Mouse (Mus musculus) liver, embryonic 16.5 days (tissue): ENCODE measurements around the gene Adgrb2. TPM values are rescaled to one million over a fixed set of nuclear protein-coding genes. Genes with fewer than 3 reads are reported as not detected.
A peak's percentile ranks its signal among the peaks of the same experiment; 100 is the strongest.

Experiments used
- ATAC-seq: fragments of 200-750 bp; cut with Nextera tagmentation; 2 replicates; pipeline ENCODE4 v1.8.0; 2017; ENCODE audit warnings: low read depth, mild to moderate bottlenecking, moderate number of reproducible peaks, moderate library complexity
- H3K27ac ChIP-seq: fragments of 300-500 bp; sonication (generic); 2 replicates; pipeline ENCODE4 v1.5.1; 2014; ENCODE audit warnings: mild to moderate bottlenecking, low read length
- H3K27me3 ChIP-seq: fragments of 300-500 bp; sonication (generic); 2 replicates; pipeline ENCODE4 v1.6.1; 2014; ENCODE audit warnings: low read depth, low read length, mixed read lengths; ENCODE audit not compliant: control insufficient read depth, insufficient read depth
- H3K36me3 ChIP-seq: fragments of 300-500 bp; sonication (generic); 2 replicates; pipeline ENCODE4 v1.6.1; 2014; ENCODE audit warnings: mild to moderate bottlenecking; ENCODE audit not compliant: control insufficient read depth, insufficient read depth
- H3K4me1 ChIP-seq: fragments of 300-500 bp; sonication (generic); 2 replicates; pipeline ENCODE4 v1.6.1; 2014; ENCODE audit warnings: low read depth, low read length, mixed read lengths; ENCODE audit not compliant: control insufficient read depth
- H3K4me2 ChIP-seq: fragments of 300-500 bp; sonication (generic); 2 replicates; pipeline ENCODE4 v1.6.1; 2014; ENCODE audit warnings: low read depth, low read length, mixed read lengths
- H3K4me3 ChIP-seq: fragments of 300-500 bp; sonication (generic); 2 replicates; pipeline ENCODE4 v1.5.1; 2014; ENCODE audit warnings: low read depth, mild to moderate bottlenecking, low read length
- H3K9ac ChIP-seq: fragments of 300-500 bp; sonication (generic); 2 replicates; pipeline ENCODE4 v1.6.1; 2014; ENCODE audit warnings: low read depth, low read length
- H3K9me3 ChIP-seq: fragments of 300-500 bp; sonication (generic); replicated peaks from 2 replicates; pipeline ENCODE4 v1.6.1; 2016; ENCODE audit warnings: low read length; ENCODE audit not compliant: control insufficient read depth
- WGBS: fragments of 180-500 bp; shearing (Covaris S2); extraction: QIAGEN DNeasy Blood & Tissue Kit; methylation state at CpG from one replicate; pipeline ENCODE4 v1.1.7; 2014; ENCODE audit not compliant: insufficient replicate concordance; 5-methylcytosine and 5-hydroxymethylcytosine counted together
- polyA plus RNA-seq: library from polyadenylated mRNA; unstranded; fragments of >200 nt; fragmentation: Nextera tagmentation; extraction: Ambion mirVana; gene quantifications from 2 replicates; pipeline ENCODE4 v1.2.1, GENCODE M21; 2015

The Adgrb2 gene
- polyA plus RNA-seq, 1 experiment from 2014 or later, result not detected

DNA sequence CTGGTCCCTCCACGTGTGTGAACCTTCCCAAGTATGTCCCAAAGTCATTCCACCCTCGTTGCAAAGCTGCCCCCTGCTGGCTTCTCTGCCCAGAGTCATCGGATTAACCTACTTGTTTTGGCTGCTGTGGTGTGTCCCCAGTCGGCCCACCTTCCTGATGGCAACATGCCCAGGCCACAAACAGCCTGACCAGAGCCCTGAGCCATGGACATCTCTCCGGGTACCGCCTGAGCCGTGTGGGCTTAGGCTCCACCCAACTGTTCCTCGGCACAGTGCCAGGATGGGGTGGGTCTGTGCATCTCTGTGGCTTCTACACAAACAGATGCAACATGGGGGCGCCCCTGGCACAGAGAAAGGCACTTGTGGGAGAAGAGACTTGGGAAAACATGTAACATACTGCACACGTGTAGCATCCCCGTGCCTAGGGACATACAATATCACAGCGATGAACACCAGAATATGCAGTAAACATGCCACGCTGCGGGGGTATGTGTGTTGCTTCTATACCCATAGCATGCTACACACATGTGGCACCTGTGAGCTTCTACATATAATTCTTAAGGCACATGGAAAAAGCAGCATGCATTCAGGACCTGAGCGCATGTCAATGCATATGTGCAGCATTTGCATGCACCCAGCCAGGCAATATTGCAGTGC is 778 bp upstream of the Adgrb2 start:
- Histone ChIP-seq H3K36me3 (no peaks in the 10 kb centered on the region), H3K27ac (no peak overlapping the region), H3K4me1 (peaks cover 4% of the 10 kb centered on the region), H3K27me3 (peaks cover 85% of the 10 kb centered on the region), H3K9me3 (no peaks in the 10 kb centered on the region), H3K4me2 (peak overlapping the region; percentile 59; the same call in 1 of the 2 replicates), H3K9ac (no peak overlapping the region), H3K4me3 (no peak overlapping the region; the same call in 1 of the 2 replicates)
- ATAC-seq, result no peak
- WGBS, result 4% methylated on average over 15 of the region's 15 CpGs

DNA sequence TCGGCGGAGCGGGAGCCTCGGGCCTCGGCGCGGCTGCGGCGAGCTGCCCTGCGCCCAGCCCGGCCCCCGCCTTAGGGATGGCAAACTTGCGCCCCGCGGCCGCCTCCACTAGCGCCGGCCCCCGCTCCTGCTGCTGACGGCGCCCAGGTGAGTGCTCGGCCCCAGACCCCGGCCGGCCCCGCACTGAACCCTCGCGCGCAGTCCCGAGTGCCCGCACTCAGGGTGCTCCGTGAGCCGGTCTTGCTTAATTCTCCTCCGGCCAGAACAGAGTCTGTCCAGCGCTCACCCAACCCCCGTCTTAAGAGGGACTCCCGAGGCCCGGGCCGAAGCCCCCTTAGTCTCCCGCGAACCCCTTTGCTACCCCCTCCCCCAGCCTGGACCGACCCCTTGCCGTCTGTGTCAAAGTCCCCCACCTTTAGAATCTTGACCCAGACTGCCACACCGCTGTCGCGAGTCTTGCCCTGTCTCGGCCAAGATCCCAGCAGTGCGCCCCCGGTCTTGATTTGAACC is 546 bp downstream of the Adgrb2 start:
- WGBS, result 1% methylated on average over 48 of the region's 48 CpGs
- no peaks in the 10 kb centered on the region for H3K9me3 ChIP-seq
- no peak overlapping the region for H3K9ac ChIP-seq
- H3K4me3 ChIP-seq, result peak overlapping the region; percentile 51
- H3K27ac ChIP-seq, result no peak overlapping the region
- peak overlapping the region; percentile 59 for H3K4me2 ChIP-seq
- ATAC-seq, result no peak
- H3K36me3 ChIP-seq, result no peaks in the 10 kb centered on the region
- H3K27me3 ChIP-seq, result peaks cover 86% of the 10 kb centered on the region
- peaks cover 4% of the 10 kb centered on the region for H3K4me1 ChIP-seq

DNA sequence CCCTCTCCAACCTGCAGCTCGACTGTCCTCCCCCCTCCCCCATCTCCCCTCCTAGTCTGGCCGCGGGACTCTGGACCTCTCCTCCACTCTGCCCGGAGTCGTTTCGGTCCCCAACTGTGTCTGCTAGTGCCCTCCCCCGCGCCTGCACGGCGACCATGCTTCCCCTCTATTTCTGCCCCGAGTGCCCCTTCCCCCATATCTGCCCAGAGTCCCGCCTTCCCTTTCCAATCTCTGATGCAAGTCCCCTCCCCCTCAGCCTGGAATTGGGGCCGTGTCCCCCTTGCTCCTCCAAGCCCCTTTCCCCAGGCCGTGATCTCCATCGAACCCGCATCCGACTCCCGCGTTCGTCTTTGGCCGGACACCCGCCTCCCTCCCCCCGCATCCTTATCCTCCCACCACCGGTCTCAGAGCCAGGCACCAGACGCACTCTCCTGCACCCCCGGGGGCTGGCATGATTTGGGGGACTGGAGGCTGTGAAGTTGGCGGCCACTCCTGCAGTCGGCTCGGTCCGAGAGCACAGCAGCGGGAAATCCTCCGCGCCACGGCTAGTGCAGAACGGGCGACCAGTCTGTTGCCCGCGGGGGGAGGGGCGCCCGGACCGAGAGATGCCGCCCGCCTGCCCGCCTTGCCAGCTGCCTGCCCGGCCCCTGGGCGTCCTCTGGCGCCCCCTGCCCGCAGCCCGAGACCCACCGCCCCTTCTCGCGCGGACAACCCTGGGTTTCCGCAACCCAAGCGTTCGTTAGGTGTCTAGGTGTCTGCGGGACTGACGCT is 1.2 kb downstream of the Adgrb2 start:
- peak overlapping the region; percentile 51 for H3K4me3 ChIP-seq
- peak overlapping the region; percentile 59 for H3K4me2 ChIP-seq
- WGBS, result 1% methylated on average over 58 of the region's 58 CpGs
- no peak overlapping the region for H3K9ac ChIP-seq
- H3K27me3 ChIP-seq, result peaks cover 82% of the 10 kb centered on the region
- ATAC-seq, result no peak
- H3K27ac ChIP-seq, result no peak overlapping the region
- H3K4me1 ChIP-seq, result peaks cover 4% of the 10 kb centered on the region
- no peaks in the 10 kb centered on the region for H3K36me3 ChIP-seq
- H3K9me3 ChIP-seq, result no peaks in the 10 kb centered on the region

DNA sequence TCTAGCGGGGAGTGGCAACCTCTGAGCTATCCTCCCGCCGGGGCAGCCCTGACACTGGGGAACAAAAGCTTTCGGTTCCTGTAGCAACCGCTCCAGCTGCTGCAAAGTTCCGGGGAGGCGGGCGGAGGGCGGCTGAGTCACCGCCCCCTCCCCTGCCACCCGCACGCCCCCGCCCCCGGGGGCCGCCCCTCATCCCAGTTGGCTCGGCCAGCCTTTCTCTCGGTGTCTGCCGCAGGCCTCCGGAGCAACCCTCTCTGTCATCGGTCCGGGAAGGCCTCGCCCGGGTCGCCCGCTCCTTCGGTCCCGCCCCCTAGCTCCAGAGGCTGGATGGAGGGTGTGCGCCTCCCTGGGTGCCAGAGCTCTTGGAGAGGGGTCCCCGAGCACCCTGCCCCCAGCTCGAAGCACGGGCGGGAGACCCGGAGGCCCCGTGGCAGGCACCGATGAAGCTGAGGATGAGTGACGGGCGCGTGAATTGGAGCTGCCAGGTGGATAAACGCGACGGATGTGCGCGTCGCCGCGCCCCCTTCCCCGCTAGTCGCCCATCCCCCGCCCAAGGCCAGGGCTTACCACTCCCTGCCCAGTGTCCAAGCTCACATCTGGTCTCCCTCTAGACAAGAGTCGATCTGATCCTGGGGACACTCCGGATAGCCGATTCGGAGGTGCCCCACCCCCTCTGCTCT is 3.3 kb downstream of the Adgrb2 start:
- Histone ChIP-seq H3K4me2 (peak overlapping the region; percentile 58), H3K27ac (no peak overlapping the region), H3K4me1 (peaks cover 4% of the 10 kb centered on the region), H3K9me3 (no peaks in the 10 kb centered on the region), H3K4me3 (peak overlapping the region; percentile 48), H3K9ac (no peak overlapping the region), H3K27me3 (peaks cover 65% of the 10 kb centered on the region), H3K36me3 (no peaks in the 10 kb centered on the region)
- WGBS, result 1% methylated on average over 52 of the region's 53 CpGs
- ATAC-seq, result no peak

DNA sequence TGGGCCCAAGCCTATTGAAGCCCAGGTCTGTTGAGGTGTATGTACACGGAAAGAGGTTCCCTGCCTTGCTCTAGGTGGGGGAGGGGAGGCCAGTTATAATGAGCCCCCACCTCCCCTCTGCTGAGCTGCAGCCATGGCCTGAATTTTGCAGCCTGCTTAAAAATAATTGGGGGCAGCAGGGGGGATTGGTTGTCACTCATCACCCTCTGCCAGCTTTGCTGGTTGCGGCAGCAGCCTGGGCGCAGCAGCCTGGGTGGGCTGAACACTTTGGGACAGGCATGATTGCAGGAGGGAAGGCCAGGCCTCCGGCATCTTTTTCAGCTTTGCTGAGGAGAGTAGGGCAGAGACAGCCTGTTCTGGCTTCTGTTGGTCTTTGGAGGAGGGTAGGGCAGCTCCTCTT is 5.3 kb downstream of the Adgrb2 start:
- ATAC-seq, result no peak

DNA sequence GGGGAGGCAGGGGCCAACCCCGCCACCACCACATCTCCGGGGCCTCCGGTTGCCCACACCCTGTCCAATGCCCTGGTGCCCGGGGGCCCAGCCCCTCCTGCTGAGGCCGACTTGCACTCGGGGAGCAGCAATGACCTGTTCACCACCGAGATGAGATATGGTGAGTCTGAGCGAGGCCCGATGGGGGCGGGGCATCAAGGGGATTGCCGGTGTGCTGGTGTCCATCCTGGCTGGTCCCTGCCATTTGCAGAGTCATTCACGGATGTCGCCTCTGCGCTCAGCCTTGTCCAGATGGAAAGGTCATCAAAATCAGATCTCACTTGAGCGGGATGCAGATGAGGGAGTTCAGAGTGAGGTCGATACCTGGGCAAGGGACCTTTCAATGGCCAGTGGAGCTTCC is 8.1 kb downstream of the Adgrb2 start:
- Histone ChIP-seq H3K4me2 (no peak overlapping the region), H3K36me3 (no peaks in the 10 kb centered on the region), H3K4me3 (no peak overlapping the region), H3K27me3 (peaks cover 17% of the 10 kb centered on the region), H3K9ac (no peak overlapping the region), H3K4me1 (no peaks in the 10 kb centered on the region), H3K9me3 (no peaks in the 10 kb centered on the region), H3K27ac (no peak overlapping the region)
- no peak for ATAC-seq
- 65% methylated on average over 16 of the region's 16 CpGs for WGBS

More for the DNA sequence above, 5.3 kb downstream of the Adgrb2 start:
- H3K36me3 ChIP-seq, result no peaks in the 10 kb centered on the region
- peaks cover 4% of the 10 kb centered on the region for H3K4me1 ChIP-seq
- no peak overlapping the region for H3K4me2 ChIP-seq
- H3K9me3 ChIP-seq, result no peaks in the 10 kb centered on the region
- no peak overlapping the region for H3K9ac ChIP-seq
- 77% methylated on average over 4 of the region's 4 CpGs for WGBS
- no peak overlapping the region for H3K27ac ChIP-seq
- H3K27me3 ChIP-seq, result peaks cover 45% of the 10 kb centered on the region
- H3K4me3 ChIP-seq, result no peak overlapping the region

DNA sequence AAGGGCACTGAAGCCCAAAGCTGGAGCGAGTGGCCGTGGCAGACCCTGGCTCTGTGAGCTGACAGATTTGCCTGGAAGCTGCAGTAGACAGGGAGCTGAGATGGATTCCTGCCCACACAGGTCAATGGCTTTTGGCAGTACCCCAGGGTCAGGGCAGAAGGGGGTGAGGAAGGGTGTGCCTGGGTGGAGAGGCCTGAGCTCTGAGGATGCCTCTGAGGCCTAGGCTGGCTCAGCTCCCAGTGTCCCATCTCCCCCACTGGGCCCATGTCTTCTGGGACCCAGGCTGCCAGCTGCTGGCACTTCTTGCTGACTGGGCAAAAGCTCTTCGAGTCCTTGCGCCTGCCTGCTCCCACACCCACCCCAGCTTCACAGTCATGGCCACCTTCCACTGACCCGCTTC is 8.5 kb downstream of the Adgrb2 start:
- WGBS, result 63% methylated on average over 5 of the region's 5 CpGs
- Histone ChIP-seq H3K36me3 (no peaks in the 10 kb centered on the region), H3K9ac (no peak overlapping the region), H3K4me3 (no peak overlapping the region), H3K27ac (no peak overlapping the region), H3K9me3 (no peaks in the 10 kb centered on the region), H3K4me1 (no peaks in the 10 kb centered on the region), H3K4me2 (no peak overlapping the region), H3K27me3 (peaks cover 12% of the 10 kb centered on the region)
- no peak for ATAC-seq

DNA sequence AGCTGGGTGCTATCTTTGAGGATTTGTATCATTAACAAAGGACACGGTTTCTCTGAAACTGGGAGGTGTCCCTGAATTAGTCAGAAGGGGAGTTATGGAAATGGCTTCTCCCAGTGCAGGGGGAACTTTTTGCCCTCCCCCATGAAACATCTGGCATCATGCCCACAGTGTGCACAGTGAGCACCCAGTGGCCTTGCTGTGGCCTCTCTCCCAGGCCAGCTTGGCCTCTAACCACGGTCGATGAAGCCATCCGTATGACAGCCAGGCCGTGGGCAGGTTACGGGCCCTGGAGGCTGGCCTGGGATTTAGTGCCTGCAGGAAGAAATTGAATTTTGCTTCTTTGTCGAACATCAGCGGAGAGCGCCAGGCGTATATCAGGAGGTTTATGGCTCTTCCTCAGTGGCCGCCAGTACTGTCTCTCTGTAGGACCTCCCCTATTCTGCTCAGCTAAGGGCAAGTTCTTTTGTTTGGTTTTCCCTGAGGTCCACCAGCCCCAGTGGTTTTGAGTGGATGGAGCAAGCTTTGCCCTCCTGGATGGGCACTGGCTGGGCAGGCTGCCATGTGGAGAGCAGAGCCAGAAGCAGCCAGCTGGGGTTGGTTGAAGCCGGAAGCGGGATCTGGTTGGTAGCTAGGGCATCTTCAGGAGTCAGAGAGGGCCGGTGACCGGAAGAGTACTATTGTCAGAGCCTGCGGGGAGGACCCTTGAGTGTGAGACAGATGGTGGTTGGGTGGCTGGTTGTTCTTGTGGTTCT is 9.4 kb downstream of the Adgrb2 start:
- Histone ChIP-seq H3K4me1 (no peaks in the 10 kb centered on the region), H3K27ac (no peak overlapping the region), H3K9me3 (no peaks in the 10 kb centered on the region), H3K36me3 (no peaks in the 10 kb centered on the region), H3K4me3 (no peak overlapping the region), H3K4me2 (no peak overlapping the region), H3K27me3 (peaks cover 3% of the 10 kb centered on the region), H3K9ac (no peak overlapping the region)
- ATAC-seq, result no peak
- 73% methylated on average over 16 of the region's 16 CpGs for WGBS
